Mouse (Mus musculus) adrenal gland, postnatal 4 days (tissue): ENCODE data around the gene Rab31. TPM values are rescaled to one million over a fixed set of nuclear protein-coding genes. Genes with fewer than 3 reads are reported as not detected.

Experiments used
- total RNA-seq, 2 experiments: library from RNA; stranded (reverse); gene quantifications; 2 replicates each; pipeline ENCODE4 v1.2.3; 2021

Rab31 gene
- total RNA-seq, 2 experiments from 2014 or later: 43.3 to 46.2 TPM

Other genes with a start within 250 kb of the Rab31 start
- gene Tmem232, start 232.0 kb downstream of the Rab31 start, total RNA-seq: under 1 TPM; 0.11 TPM
- 100 to 1,000 TPM; 141 to 143 TPM for gene Vapa, start 159.2 kb downstream of the Rab31 start, total RNA-seq
- gene Txndc2, start 130.6 kb downstream of the Rab31 start, total RNA-seq: 10 to 100 TPM; 23.7 to 24.4 TPM
- 10 to 100 TPM; 77.6 to 84.9 TPM for gene Ppp4r1, start 9.8 kb upstream of the Rab31 start, total RNA-seq
- 10 to 100 TPM; 39.7 to 46.0 TPM for gene Ralbp1, start 113.0 kb upstream of the Rab31 start, total RNA-seq
- 100 to 1,000 TPM; 114 to 117 TPM for gene Twsg1, start 178.5 kb upstream of the Rab31 start, total RNA-seq